Mouse (Mus musculus) heart, postnatal 0 days (tissue): ENCODE data around the gene Rcc2. TPM values are rescaled to one million over a fixed set of nuclear protein-coding genes. Genes with fewer than 3 reads are reported as not detected.
A peak's percentile ranks its signal among the peaks of the same experiment; 100 is the strongest.

Experiments used
- ATAC-seq: fragments of 200-750 bp; cut with Nextera tagmentation; 2 replicates; pipeline ENCODE4 v1.8.0; 2017; ENCODE audit warnings: low read depth, moderate number of reproducible peaks, moderate library complexity; ENCODE audit not compliant: insufficient read depth
- DNase-seq: peaks from one replicate; pipeline ENCODE4 v3.0.0-alpha.2; 2016; ENCODE audit warnings: low spot score
- H3K27ac ChIP-seq: fragments of 300-500 bp; sonication (generic); 2 replicates; pipeline ENCODE4 v1.5.1; 2014; ENCODE audit warnings: low read depth, mild to moderate bottlenecking
- H3K27me3 ChIP-seq: fragments of 300-500 bp; sonication (generic); 2 replicates; pipeline ENCODE4 v1.6.1; 2014; ENCODE audit warnings: low read length, mixed read lengths; ENCODE audit not compliant: control insufficient read depth, insufficient read depth
- H3K36me3 ChIP-seq: fragments of 300-500 bp; sonication (generic); replicated peaks from 2 replicates; pipeline ENCODE4 v1.6.1; 2014; ENCODE audit warnings: low read length, mixed read lengths; ENCODE audit not compliant: control insufficient read depth, insufficient read depth
- H3K4me1 ChIP-seq: fragments of 300-500 bp; sonication (generic); 2 replicates; pipeline ENCODE4 v1.6.1; 2014; ENCODE audit warnings: antibody characterized with exemption; ENCODE audit not compliant: control insufficient read depth, insufficient read depth
- H3K4me2 ChIP-seq: fragments of 300-500 bp; sonication (generic); 2 replicates; pipeline ENCODE4 v1.6.1; 2014; ENCODE audit warnings: low read depth, mild to moderate bottlenecking, low read length, moderate library complexity
- H3K4me3 ChIP-seq: fragments of 300-500 bp; sonication (generic); 2 replicates; pipeline ENCODE4 v1.5.1; 2014; ENCODE audit warnings: low read depth, low read length
- H3K9ac ChIP-seq: fragments of 300-500 bp; sonication (generic); replicated peaks from 2 replicates; pipeline ENCODE4 v1.6.1; 2014; ENCODE audit warnings: low read depth, low read length, mixed read lengths
- H3K9me3 ChIP-seq: fragments of 300-500 bp; sonication (generic); replicated peaks from 2 replicates; pipeline ENCODE4 v1.6.1; 2016; ENCODE audit warnings: low read length; ENCODE audit not compliant: control insufficient read depth
- CTCF ChIP-seq: IDR thresholded peaks from 2 replicates; pipeline ENCODE4 v1.5.1; 2016; ENCODE audit warnings: antibody characterized with exemption, control low read depth, low read depth
- EP300 ChIP-seq: IDR thresholded peaks from 2 replicates; pipeline ENCODE4 v1.6.1; 2016; ENCODE audit warnings: antibody characterized with exemption, low read depth
- WGBS: fragments of 180-500 bp; shearing (Covaris S2); extraction: QIAGEN DNeasy Blood & Tissue Kit; methylation state at CpG from one replicate; pipeline ENCODE4 v1.1.7; 2014; 5-methylcytosine and 5-hydroxymethylcytosine counted together
- polyA plus RNA-seq: library from polyadenylated mRNA; unstranded; fragments of >200 nt; fragmentation: Nextera tagmentation; extraction: Ambion mirVana; gene quantifications from 2 replicates; pipeline ENCODE4 v1.2.1, GENCODE M21; 2015
- total RNA-seq: library from RNA; depleted of rRNA; stranded (reverse); fragments of >200 nt; gene quantifications from 2 replicates; pipeline ENCODE4 v1.2.3, GENCODE M21; 2014; ENCODE audit warnings: low replicate concordance

Gene Rcc2
- total and polyA plus RNA-seq, 2 experiments from 2014 or later: 4.8 to 36.9 TPM

DNA sequence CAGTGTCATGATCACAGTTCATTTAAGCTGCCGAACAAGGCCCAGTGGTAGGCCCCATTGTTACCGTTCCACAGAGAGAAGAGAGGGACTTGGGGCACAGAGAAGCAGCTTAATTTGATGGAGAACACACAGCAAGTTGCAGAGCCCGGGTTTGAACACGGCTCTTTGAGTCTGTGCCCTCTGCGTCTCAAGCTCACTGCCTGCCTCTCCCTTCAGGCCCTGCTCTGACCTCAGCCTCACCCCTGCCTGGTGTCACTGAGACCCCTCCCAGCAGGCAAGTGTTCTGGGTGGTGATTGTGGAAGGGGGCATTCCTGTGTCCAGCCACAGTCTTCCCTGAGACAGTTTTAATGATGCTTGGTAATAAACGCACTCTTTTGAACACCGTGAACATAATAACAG, 5.2 kb upstream of the Rcc2 start:
- H3K4me2 ChIP-seq: no peak overlapping the region
- TF ChIP-seq CTCF: no peak
- no peak for TF ChIP-seq EP300
- 87% methylated on average over 7 of the region's 7 CpGs for WGBS
- no peak overlapping the region for H3K27ac ChIP-seq
- H3K9me3 ChIP-seq: no peaks in the 10 kb centered on the region
- H3K27me3 ChIP-seq: peaks cover 9% of the 10 kb centered on the region; the same call in 1 of the 2 replicates
- H3K9ac ChIP-seq: no peak overlapping the region
- H3K4me1 ChIP-seq: no peaks in the 10 kb centered on the region
- ATAC-seq: no peak
- no peak overlapping the region for H3K4me3 ChIP-seq
- no peak for DNase-seq
- H3K36me3 ChIP-seq: no peaks in the 10 kb centered on the region

DNA sequence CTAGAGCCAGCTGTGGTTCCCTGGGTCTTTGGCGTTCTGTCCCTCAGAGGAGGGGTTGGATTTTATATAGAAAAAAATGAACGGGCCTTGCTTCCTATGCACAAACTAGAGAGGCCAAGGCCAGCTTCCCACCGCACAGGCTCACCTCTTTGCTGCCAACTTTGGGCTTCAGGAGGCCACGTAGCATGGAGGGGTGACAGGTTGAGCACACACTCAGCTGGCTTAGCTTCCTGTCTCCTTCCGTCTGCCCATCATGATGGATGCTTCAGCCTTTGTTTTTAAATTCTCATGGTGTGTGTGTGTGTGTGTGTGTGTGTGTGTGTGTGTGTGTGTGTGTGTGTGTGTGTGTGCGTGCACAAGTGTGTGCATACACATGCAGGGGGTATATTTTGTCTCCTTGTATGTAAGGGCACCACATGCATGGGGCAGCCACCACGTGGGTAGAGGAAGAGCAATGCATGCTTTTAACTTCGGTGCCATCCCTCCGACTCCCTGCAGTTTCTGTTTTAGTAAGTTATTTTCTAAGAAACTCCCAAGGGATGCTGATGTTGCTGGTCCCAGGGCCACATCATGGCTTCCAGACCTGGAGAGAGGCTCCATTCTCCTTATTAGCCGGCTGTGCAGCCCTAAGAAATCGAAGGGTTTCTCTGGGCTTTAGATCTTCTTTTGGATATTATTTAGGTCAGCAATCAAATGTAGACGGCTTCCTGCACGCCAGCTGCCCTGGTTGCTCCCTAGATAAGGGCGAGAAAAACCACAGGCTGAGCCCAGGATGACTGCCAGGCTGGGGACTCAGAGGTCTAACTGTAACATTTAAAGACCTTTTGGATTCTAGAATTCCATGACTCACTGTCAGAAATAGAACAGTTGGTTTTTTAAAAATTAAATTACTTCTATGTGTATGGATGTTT, 4.4 kb upstream of the Rcc2 start:
- Histone ChIP-seq H3K4me2 (no peak overlapping the region), H3K4me1 (peaks cover 5% of the 10 kb centered on the region; the same call in 1 of the 2 replicates), H3K27ac (no peak overlapping the region), H3K27me3 (peaks cover 9% of the 10 kb centered on the region; the same call in 1 of the 2 replicates), H3K9ac (no peak overlapping the region), H3K4me3 (no peak overlapping the region), H3K36me3 (no peaks in the 10 kb centered on the region), H3K9me3 (no peaks in the 10 kb centered on the region)
- no peak for TF ChIP-seq CTCF
- 57% methylated on average over 14 of the region's 14 CpGs for WGBS
- DNase-seq (no peak), ATAC-seq (no peak)

DNA sequence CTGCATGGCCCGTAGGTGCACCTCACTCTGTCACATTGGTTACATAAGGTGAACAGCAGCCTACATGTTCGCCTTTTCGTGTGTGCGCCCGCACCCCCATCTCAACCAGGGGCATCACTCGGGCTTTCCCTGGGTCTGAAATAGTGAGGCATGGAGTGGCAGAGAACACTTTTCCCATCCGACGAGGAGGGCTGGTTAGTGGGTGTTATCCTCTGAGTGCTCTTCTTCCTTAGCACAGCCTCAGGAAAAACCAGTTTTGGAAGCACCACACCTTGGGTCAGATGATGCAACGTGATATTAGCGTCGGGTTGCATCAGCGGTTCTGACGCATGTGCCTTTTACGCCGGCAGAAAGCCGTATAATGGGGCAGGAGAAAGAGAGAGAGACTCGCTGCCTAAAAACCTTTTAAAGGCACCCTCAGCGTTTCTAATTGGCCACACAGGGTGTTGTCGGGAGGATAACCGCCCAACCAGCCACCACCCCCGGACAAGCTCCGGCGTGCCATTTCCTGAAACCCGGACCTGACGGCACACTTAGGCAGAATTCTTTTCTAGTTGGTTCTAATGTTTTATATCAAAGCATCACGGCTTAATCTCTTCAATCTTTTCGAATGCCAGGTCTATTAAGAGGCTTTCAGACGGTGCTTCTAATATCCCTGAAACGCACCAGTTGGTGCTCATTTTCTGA, 757 bp upstream of the Rcc2 start:
- H3K4me2 ChIP-seq: peak overlapping the region; percentile 97
- H3K36me3 ChIP-seq: no peaks in the 10 kb centered on the region
- peak overlapping the region; percentile 41; the same call in 1 of the 2 replicates for H3K27ac ChIP-seq
- 6% methylated on average over 29 of the region's 29 CpGs for WGBS
- ATAC-seq: no peak
- H3K27me3 ChIP-seq: peaks cover 9% of the 10 kb centered on the region; the same call in 1 of the 2 replicates
- peak overlapping the region; percentile 95 for H3K4me3 ChIP-seq
- no peaks in the 10 kb centered on the region for H3K9me3 ChIP-seq
- peak overlapping the region; percentile 38; the same call in 1 of the 2 replicates for H3K9ac ChIP-seq
- peaks cover 16% of the 10 kb centered on the region; the same call in 1 of the 2 replicates for H3K4me1 ChIP-seq
- DNase-seq: peak; percentile 73
- TF ChIP-seq EP300: no peak
- no peak for TF ChIP-seq CTCF

DNA sequence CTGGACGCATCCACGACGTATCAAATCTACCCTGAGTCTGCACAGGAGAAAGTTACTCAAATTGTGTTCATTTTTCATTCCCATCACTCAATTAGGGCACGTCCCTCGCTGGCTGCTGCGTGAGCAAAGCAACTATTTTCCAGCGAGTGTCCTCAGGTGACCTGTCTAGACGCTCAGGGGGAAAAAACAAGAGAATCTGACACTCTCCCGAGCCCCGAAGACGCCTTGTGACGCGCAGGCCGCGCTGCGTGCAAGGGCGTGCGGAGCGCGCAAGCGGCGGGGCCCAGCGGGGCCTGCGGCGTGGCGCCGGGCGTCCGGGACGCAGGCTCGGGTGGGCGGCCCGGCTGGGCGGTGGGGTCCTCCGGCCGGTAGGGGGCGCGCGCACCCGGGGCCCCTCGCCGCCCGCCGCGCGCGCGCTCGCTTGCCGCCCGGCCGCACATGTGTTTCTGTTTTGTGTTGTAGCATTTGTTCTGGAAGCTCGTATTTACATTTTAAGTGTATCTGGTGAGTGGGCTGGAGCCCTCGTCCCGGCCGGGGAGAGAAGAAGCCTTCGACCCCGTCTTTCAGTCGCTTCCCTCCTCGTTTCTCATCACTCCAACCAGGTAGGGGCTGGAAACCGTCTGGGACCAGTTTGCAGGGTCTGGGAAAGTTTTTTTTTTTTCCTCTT, 841 bp downstream of the Rcc2 start:
- H3K4me1 ChIP-seq: peaks cover 16% of the 10 kb centered on the region; the same call in 1 of the 2 replicates
- H3K4me2 ChIP-seq: peak overlapping the region; percentile 97
- peak overlapping the region; percentile 95 for H3K4me3 ChIP-seq
- peak; percentile 75 for DNase-seq
- peak; percentile 18 for TF ChIP-seq CTCF
- no peak for TF ChIP-seq EP300
- peak; percentile 74 for ATAC-seq
- peak overlapping the region; percentile 93 for H3K27ac ChIP-seq
- peak overlapping the region; percentile 86 for H3K9ac ChIP-seq
- no peaks in the 10 kb centered on the region; the same call in 1 of the 2 replicates for H3K36me3 ChIP-seq
- peaks cover 9% of the 10 kb centered on the region; the same call in 1 of the 2 replicates for H3K27me3 ChIP-seq
- H3K9me3 ChIP-seq: no peaks in the 10 kb centered on the region
- under 1% methylated on average over 57 of the region's 61 CpGs for WGBS
